Mouse (Mus musculus): Measurements from ENCODE around the gene Zfp750. TPM values are rescaled to one million over a fixed set of nuclear protein-coding genes. Genes with fewer than 3 reads are reported as not detected.
A peak's percentile ranks its signal among the peaks of the same experiment; 100 is the strongest.

Zfp750 gene
- 9.9 and 12.4 TPM in 2 replicates for polyA plus RNA-seq (2014; fragmentation: Nextera tagmentation; extraction: Ambion mirVana)

- no peaks in the 10 kb centered on the region; the same call in 1 of the 2 replicates for H3K4me1 ChIP-seq (ENCODE audit: control insufficient read depth, insufficient read depth, low read length)
- H3K4me2 ChIP-seq (ENCODE audit: low read depth, low read length): peak within 1 kb of the TSS; percentile 2; the same call in 1 of the 2 replicates
- 26% methylated on average over 10 of the region's 10 CpGs for WGBS
- no peak within 1 kb of the TSS; the same call in 1 of the 2 replicates for H3K9ac ChIP-seq (ENCODE audit: low read depth, low read length)
- peak within 1 kb of the TSS; percentile 5; the same call in 1 of the 2 replicates for H3K27ac ChIP-seq (replicated peaks; ENCODE audit: low read depth, low read length)
- ATAC-seq (ENCODE audit: low read depth): peak; percentile 70
- no peaks in the 10 kb centered on the region for H3K36me3 ChIP-seq (ENCODE audit: control insufficient read depth, insufficient read depth, low read length)
- peak within 1 kb of the TSS; percentile 18; the same call in 1 of the 2 replicates for H3K4me3 ChIP-seq (ENCODE audit: low read depth, low read length)
- DNase-seq (ENCODE audit: low spot score): peak; percentile 86
- H3K9me3 ChIP-seq (ENCODE audit: control insufficient read depth, low read length): no peaks in the 10 kb centered on the region
- H3K27me3 ChIP-seq (replicated peaks; ENCODE audit: control insufficient read depth, insufficient read depth, low read length): no peaks in the 10 kb centered on the region
Observed at GRCm38 (mm10) chr11:121519131-121519530, at the start of gene Zfp750. TSS of gene Zfp750 (minus strand) at chr11:121519333.

- ATAC-seq (ENCODE audit: low read depth) (no peak), DNase-seq (ENCODE audit: low spot score) (no peak)
- Histone ChIP-seq H3K4me2 (ENCODE audit: low read depth, low read length) (no peak overlapping the region), H3K4me1 (ENCODE audit: control insufficient read depth, insufficient read depth, low read length) (no peaks in the 10 kb centered on the region), H3K27me3 (replicated peaks; ENCODE audit: control insufficient read depth, insufficient read depth, low read length) (no peaks in the 10 kb centered on the region), H3K9ac (ENCODE audit: low read depth, low read length) (no peak overlapping the region), H3K36me3 (ENCODE audit: control insufficient read depth, insufficient read depth, low read length) (0 out of 2 replicates have a peak, but pooled peaks cover 5% of the 10 kb centered on the region), H3K27ac (replicated peaks; ENCODE audit: low read depth, low read length) (no peak overlapping the region), H3K4me3 (ENCODE audit: low read depth, low read length) (no peak overlapping the region), H3K9me3 (ENCODE audit: control insufficient read depth, low read length) (no peaks in the 10 kb centered on the region)
- WGBS: 96% methylated on average over 4 of the region's 4 CpGs
Observed at GRCm38 (mm10) chr11:121564265-121564664, 45.1 kb upstream of the Zfp750 start.

GRCm38 (mm10) chr11:121563312-121563711 is 44.2 kb upstream of the Zfp750 start:
- Histone ChIP-seq H3K4me2 (ENCODE audit: low read depth, low read length) (no peak overlapping the region), H3K27me3 (replicated peaks; ENCODE audit: control insufficient read depth, insufficient read depth, low read length) (no peaks in the 10 kb centered on the region), H3K9ac (ENCODE audit: low read depth, low read length) (no peak overlapping the region), H3K36me3 (ENCODE audit: control insufficient read depth, insufficient read depth, low read length) (0 out of 2 replicates have a peak, but pooled peaks cover 5% of the 10 kb centered on the region), H3K4me1 (ENCODE audit: control insufficient read depth, insufficient read depth, low read length) (no peaks in the 10 kb centered on the region), H3K9me3 (ENCODE audit: control insufficient read depth, low read length) (no peaks in the 10 kb centered on the region), H3K27ac (replicated peaks; ENCODE audit: low read depth, low read length) (no peak overlapping the region), H3K4me3 (ENCODE audit: low read depth, low read length) (no peak overlapping the region)
- ATAC-seq (ENCODE audit: low read depth) (no peak), DNase-seq (ENCODE audit: low spot score) (no peak)
- WGBS: 96% methylated on average over 5 of the region's 5 CpGs

- no peak for ATAC-seq (ENCODE audit: low read depth)
- WGBS: 75% methylated on average over 7 of the region's 7 CpGs
- Histone ChIP-seq H3K9me3 (ENCODE audit: control insufficient read depth, low read length) (no peaks in the 10 kb centered on the region), H3K36me3 (ENCODE audit: control insufficient read depth, insufficient read depth, low read length) (0 out of 2 replicates have a peak, but pooled peaks cover 11% of the 10 kb centered on the region), H3K4me3 (ENCODE audit: low read depth, low read length) (no peak overlapping the region), H3K4me1 (ENCODE audit: control insufficient read depth, insufficient read depth, low read length) (no peaks in the 10 kb centered on the region), H3K9ac (ENCODE audit: low read depth, low read length) (no peak overlapping the region), H3K4me2 (ENCODE audit: low read depth, low read length) (no peak overlapping the region), H3K27me3 (replicated peaks; ENCODE audit: control insufficient read depth, insufficient read depth, low read length) (no peaks in the 10 kb centered on the region), H3K27ac (replicated peaks; ENCODE audit: low read depth, low read length) (no peak overlapping the region)
- no peak for DNase-seq (ENCODE audit: low spot score)
Observed at GRCm38 (mm10) chr11:121560294-121560663, 41.1 kb upstream of the Zfp750 start.

- Histone ChIP-seq H3K9me3 (ENCODE audit: control insufficient read depth, low read length) (no peaks in the 10 kb centered on the region), H3K4me2 (ENCODE audit: low read depth, low read length) (no peak overlapping the region), H3K4me1 (ENCODE audit: control insufficient read depth, insufficient read depth, low read length) (no peaks in the 10 kb centered on the region), H3K4me3 (ENCODE audit: low read depth, low read length) (no peak overlapping the region), H3K9ac (ENCODE audit: low read depth, low read length) (no peak overlapping the region), H3K27me3 (replicated peaks; ENCODE audit: control insufficient read depth, insufficient read depth, low read length) (no peaks in the 10 kb centered on the region), H3K27ac (replicated peaks; ENCODE audit: low read depth, low read length) (no peak overlapping the region), H3K36me3 (ENCODE audit: control insufficient read depth, insufficient read depth, low read length) (0 out of 2 replicates have a peak, but pooled peaks cover 11% of the 10 kb centered on the region)
- ATAC-seq (ENCODE audit: low read depth) (no peak), DNase-seq (ENCODE audit: low spot score) (no peak)
- WGBS: 77% methylated on average over 4 of the region's 4 CpGs
Observed at GRCm38 (mm10) chr11:121559527-121560293, 40.6 kb upstream of the Zfp750 start.

GRCm38 (mm10) chr11:121558522-121558921 is 39.4 kb upstream of the Zfp750 start:
- Histone ChIP-seq H3K4me3 (ENCODE audit: low read depth, low read length) (no peak overlapping the region), H3K4me2 (ENCODE audit: low read depth, low read length) (no peak overlapping the region), H3K4me1 (ENCODE audit: control insufficient read depth, insufficient read depth, low read length) (no peaks in the 10 kb centered on the region), H3K9me3 (ENCODE audit: control insufficient read depth, low read length) (no peaks in the 10 kb centered on the region), H3K36me3 (ENCODE audit: control insufficient read depth, insufficient read depth, low read length) (0 out of 2 replicates have a peak, but pooled peaks cover 6% of the 10 kb centered on the region), H3K27me3 (replicated peaks; ENCODE audit: control insufficient read depth, insufficient read depth, low read length) (no peaks in the 10 kb centered on the region), H3K27ac (replicated peaks; ENCODE audit: low read depth, low read length) (no peak overlapping the region), H3K9ac (ENCODE audit: low read depth, low read length) (no peak overlapping the region)
- DNase-seq (ENCODE audit: low spot score) (no peak), ATAC-seq (ENCODE audit: low read depth) (no peak)
- WGBS: 84% methylated on average over 3 of the region's 3 CpGs

GRCm38 (mm10) chr11:121557946-121558345 is 38.8 kb upstream of the Zfp750 start:
- Histone ChIP-seq H3K27me3 (replicated peaks; ENCODE audit: control insufficient read depth, insufficient read depth, low read length) (no peaks in the 10 kb centered on the region), H3K27ac (replicated peaks; ENCODE audit: low read depth, low read length) (no peak overlapping the region), H3K36me3 (ENCODE audit: control insufficient read depth, insufficient read depth, low read length) (0 out of 2 replicates have a peak, but pooled peaks cover 6% of the 10 kb centered on the region), H3K9ac (ENCODE audit: low read depth, low read length) (no peak overlapping the region), H3K4me2 (ENCODE audit: low read depth, low read length) (no peak overlapping the region), H3K4me3 (ENCODE audit: low read depth, low read length) (no peak overlapping the region), H3K9me3 (ENCODE audit: control insufficient read depth, low read length) (no peaks in the 10 kb centered on the region), H3K4me1 (ENCODE audit: control insufficient read depth, insufficient read depth, low read length) (no peaks in the 10 kb centered on the region)
- no peak for DNase-seq (ENCODE audit: low spot score)
- ATAC-seq (ENCODE audit: low read depth): no peak
- 97% methylated on average over 1 of the region's 1 CpGs for WGBS

- H3K4me1 ChIP-seq (ENCODE audit: control insufficient read depth, insufficient read depth, low read length): peaks cover 6% of the 10 kb centered on the region
- H3K9me3 ChIP-seq (ENCODE audit: control insufficient read depth, low read length): no peaks in the 10 kb centered on the region
- ATAC-seq (ENCODE audit: low read depth) (no peak), DNase-seq (ENCODE audit: low spot score) (no peak)
- no peak overlapping the region for H3K4me2 ChIP-seq (ENCODE audit: low read depth, low read length)
- 0 out of 2 replicates have a peak, but pooled peaks cover 6% of the 10 kb centered on the region for H3K36me3 ChIP-seq (ENCODE audit: control insufficient read depth, insufficient read depth, low read length)
- H3K27ac ChIP-seq (replicated peaks; ENCODE audit: low read depth, low read length): no peak overlapping the region
- H3K4me3 ChIP-seq (ENCODE audit: low read depth, low read length): no peak overlapping the region
- no peaks in the 10 kb centered on the region for H3K27me3 ChIP-seq (replicated peaks; ENCODE audit: control insufficient read depth, insufficient read depth, low read length)
- 81% methylated on average over 1 of the region's 1 CpGs for WGBS
- no peak overlapping the region for H3K9ac ChIP-seq (ENCODE audit: low read depth, low read length)
Observed at GRCm38 (mm10) chr11:121556727-121557126, 37.6 kb upstream of the Zfp750 start.
